Mouse (Mus musculus): ENCODE measurements around the gene Prph. TPM values are rescaled to one million over a fixed set of nuclear protein-coding genes. Genes with fewer than 3 reads are reported as not detected.

The Prph gene
- polyA plus RNA-seq, 1 experiment from 2014 or later, result 68.8 TPM

- no peaks in the 10 kb centered on the region for H3K27me3 ChIP-seq (ENCODE audit: control insufficient read depth, insufficient read depth, low read length)
- no peak overlapping the region for H3K9ac ChIP-seq (replicated peaks; ENCODE audit: low read depth, low read length)
- no peaks in the 10 kb centered on the region for H3K4me1 ChIP-seq (ENCODE audit: control insufficient read depth, insufficient read depth, low read length)
- no peak for ATAC-seq (ENCODE audit: low read depth)
- H3K36me3 ChIP-seq (ENCODE audit: control insufficient read depth, insufficient read depth, low read length), result no peaks in the 10 kb centered on the region
- 90% methylated on average over 4 of the region's 4 CpGs for WGBS
- H3K27ac ChIP-seq (ENCODE audit: low read depth, low read length), result no peak overlapping the region
- H3K9me3 ChIP-seq (ENCODE audit: control insufficient read depth, low read length), result no peaks in the 10 kb centered on the region
- H3K4me2 ChIP-seq (ENCODE audit: low read depth, low read length), result no peak overlapping the region
- H3K4me3 ChIP-seq (ENCODE audit: low read depth, low read length), result no peak overlapping the region
Observed at GRCm38 (mm10) chr15:99020171-99020570, 34.8 kb upstream of the Prph start.

GRCm38 (mm10) chr15:99021255-99021654 is 33.7 kb upstream of the Prph start:
- no peak overlapping the region for H3K4me2 ChIP-seq (ENCODE audit: low read depth, low read length)
- ATAC-seq (ENCODE audit: low read depth), result no peak
- WGBS, result 96% methylated on average over 7 of the region's 7 CpGs
- no peaks in the 10 kb centered on the region for H3K4me1 ChIP-seq (ENCODE audit: control insufficient read depth, insufficient read depth, low read length)
- no peaks in the 10 kb centered on the region for H3K36me3 ChIP-seq (ENCODE audit: control insufficient read depth, insufficient read depth, low read length)
- H3K9me3 ChIP-seq (ENCODE audit: control insufficient read depth, low read length), result no peaks in the 10 kb centered on the region
- no peak overlapping the region for H3K9ac ChIP-seq (replicated peaks; ENCODE audit: low read depth, low read length)
- H3K27ac ChIP-seq (ENCODE audit: low read depth, low read length), result no peak overlapping the region
- H3K27me3 ChIP-seq (ENCODE audit: control insufficient read depth, insufficient read depth, low read length), result no peaks in the 10 kb centered on the region
- H3K4me3 ChIP-seq (ENCODE audit: low read depth, low read length), result no peak overlapping the region

- H3K27me3 ChIP-seq (ENCODE audit: control insufficient read depth, insufficient read depth, low read length), result no peaks in the 10 kb centered on the region
- ATAC-seq (ENCODE audit: low read depth), result no peak
- peaks cover 2% of the 10 kb centered on the region; the same call in 1 of the 2 replicates for H3K4me1 ChIP-seq (ENCODE audit: control insufficient read depth, insufficient read depth, low read length)
- WGBS, result 24% methylated on average over 7 of the region's 8 CpGs
- H3K9ac ChIP-seq (replicated peaks; ENCODE audit: low read depth, low read length), result no peak overlapping the region
- H3K27ac ChIP-seq (ENCODE audit: low read depth, low read length), result no peak overlapping the region
- H3K36me3 ChIP-seq (ENCODE audit: control insufficient read depth, insufficient read depth, low read length), result no peaks in the 10 kb centered on the region
- H3K4me3 ChIP-seq (ENCODE audit: low read depth, low read length), result no peak overlapping the region
- H3K9me3 ChIP-seq (ENCODE audit: control insufficient read depth, low read length), result no peaks in the 10 kb centered on the region
- no peak overlapping the region for H3K4me2 ChIP-seq (ENCODE audit: low read depth, low read length)
Observed at GRCm38 (mm10) chr15:99024668-99025314, 30.2 kb upstream of the Prph start.

- Histone ChIP-seq H3K27ac (ENCODE audit: low read depth, low read length) (no peak overlapping the region), H3K4me3 (ENCODE audit: low read depth, low read length) (no peak overlapping the region), H3K4me2 (ENCODE audit: low read depth, low read length) (no peak overlapping the region), H3K9me3 (ENCODE audit: control insufficient read depth, low read length) (no peaks in the 10 kb centered on the region), H3K27me3 (ENCODE audit: control insufficient read depth, insufficient read depth, low read length) (no peaks in the 10 kb centered on the region), H3K4me1 (ENCODE audit: control insufficient read depth, insufficient read depth, low read length) (peaks cover 7% of the 10 kb centered on the region; the same call in 1 of the 2 replicates), H3K9ac (replicated peaks; ENCODE audit: low read depth, low read length) (no peak overlapping the region), H3K36me3 (ENCODE audit: control insufficient read depth, insufficient read depth, low read length) (no peaks in the 10 kb centered on the region)
- WGBS, result 80% methylated on average over 13 of the region's 13 CpGs
- ATAC-seq (ENCODE audit: low read depth), result no peak
Observed at GRCm38 (mm10) chr15:99025414-99025813, 29.6 kb upstream of the Prph start.

- ATAC-seq (ENCODE audit: low read depth), result no peak
- no peaks in the 10 kb centered on the region for H3K27me3 ChIP-seq (ENCODE audit: control insufficient read depth, insufficient read depth, low read length)
- no peak overlapping the region for H3K4me2 ChIP-seq (ENCODE audit: low read depth, low read length)
- H3K4me1 ChIP-seq (ENCODE audit: control insufficient read depth, insufficient read depth, low read length), result peaks cover 7% of the 10 kb centered on the region; the same call in 1 of the 2 replicates
- H3K36me3 ChIP-seq (ENCODE audit: control insufficient read depth, insufficient read depth, low read length), result no peaks in the 10 kb centered on the region
- no peak overlapping the region for H3K4me3 ChIP-seq (ENCODE audit: low read depth, low read length)
- no peaks in the 10 kb centered on the region for H3K9me3 ChIP-seq (ENCODE audit: control insufficient read depth, low read length)
- no peak overlapping the region for H3K9ac ChIP-seq (replicated peaks; ENCODE audit: low read depth, low read length)
- no peak overlapping the region for H3K27ac ChIP-seq (ENCODE audit: low read depth, low read length)
- 70% methylated on average over 4 of the region's 4 CpGs for WGBS
Observed at GRCm38 (mm10) chr15:99026259-99026658, 28.7 kb upstream of the Prph start.

GRCm38 (mm10) chr15:99027116-99027515 is 27.9 kb upstream of the Prph start:
- 71% methylated on average over 5 of the region's 5 CpGs for WGBS
- H3K9me3 ChIP-seq (ENCODE audit: control insufficient read depth, low read length), result no peaks in the 10 kb centered on the region
- no peak overlapping the region for H3K4me2 ChIP-seq (ENCODE audit: low read depth, low read length)
- no peak overlapping the region for H3K27ac ChIP-seq (ENCODE audit: low read depth, low read length)
- no peak overlapping the region for H3K4me3 ChIP-seq (ENCODE audit: low read depth, low read length)
- no peaks in the 10 kb centered on the region for H3K36me3 ChIP-seq (ENCODE audit: control insufficient read depth, insufficient read depth, low read length)
- no peak for ATAC-seq (ENCODE audit: low read depth)
- no peaks in the 10 kb centered on the region for H3K27me3 ChIP-seq (ENCODE audit: control insufficient read depth, insufficient read depth, low read length)
- no peak overlapping the region for H3K9ac ChIP-seq (replicated peaks; ENCODE audit: low read depth, low read length)
- H3K4me1 ChIP-seq (ENCODE audit: control insufficient read depth, insufficient read depth, low read length), result peaks cover 7% of the 10 kb centered on the region; the same call in 1 of the 2 replicates

- H3K4me3 ChIP-seq (ENCODE audit: low read depth, low read length), result no peak overlapping the region
- ATAC-seq (ENCODE audit: low read depth), result no peak
- H3K27me3 ChIP-seq (ENCODE audit: control insufficient read depth, insufficient read depth, low read length), result no peaks in the 10 kb centered on the region
- 7% methylated on average over 10 of the region's 10 CpGs for WGBS
- peak overlapping the region; percentile 62; the same call in 1 of the 2 replicates for H3K4me2 ChIP-seq (ENCODE audit: low read depth, low read length)
- H3K9ac ChIP-seq (replicated peaks; ENCODE audit: low read depth, low read length), result no peak overlapping the region
- H3K27ac ChIP-seq (ENCODE audit: low read depth, low read length), result no peak overlapping the region
- H3K36me3 ChIP-seq (ENCODE audit: control insufficient read depth, insufficient read depth, low read length), result no peaks in the 10 kb centered on the region
- H3K4me1 ChIP-seq (ENCODE audit: control insufficient read depth, insufficient read depth, low read length), result peaks cover 7% of the 10 kb centered on the region; the same call in 1 of the 2 replicates
- no peaks in the 10 kb centered on the region for H3K9me3 ChIP-seq (ENCODE audit: control insufficient read depth, low read length)
Observed at GRCm38 (mm10) chr15:99028874-99029458, 26.0 kb upstream of the Prph start.

- Histone ChIP-seq H3K4me3 (ENCODE audit: low read depth, low read length) (peak within 1 kb of the TSS; percentile 32), H3K4me1 (ENCODE audit: control insufficient read depth, insufficient read depth, low read length) (peaks cover 7% of the 10 kb centered on the region; the same call in 1 of the 2 replicates), H3K4me2 (ENCODE audit: low read depth, low read length) (peak within 1 kb of the TSS; percentile 62), H3K27ac (ENCODE audit: low read depth, low read length) (no peak within 1 kb of the TSS), H3K9me3 (ENCODE audit: control insufficient read depth, low read length) (no peaks in the 10 kb centered on the region), H3K9ac (replicated peaks; ENCODE audit: low read depth, low read length) (peak within 1 kb of the TSS; percentile 37; the same call in 1 of the 2 replicates), H3K36me3 (ENCODE audit: control insufficient read depth, insufficient read depth, low read length) (no peaks in the 10 kb centered on the region), H3K27me3 (ENCODE audit: control insufficient read depth, insufficient read depth, low read length) (no peaks in the 10 kb centered on the region)
- WGBS, result under 1% methylated on average over 51 of the region's 52 CpGs
- ATAC-seq (ENCODE audit: low read depth), result peak; percentile 46; the same call in 1 of the 2 replicates
Observed at GRCm38 (mm10) chr15:99029619-99030584, 25.1 kb upstream of the Prph start, which contains the start of gene Tuba1c. Gene Tuba1c (plus strand): TSS chr15:99029891.
